Mouse (Mus musculus) liver (tissue): ENCODE measurements around the gene Ostn.
"Not testable (repeated sequence)": the region's sequence is repeated elsewhere in the genome, so short reads cannot be mapped to it uniquely, and the experiment has no call there.

Experiments used
- DNase-seq: peaks from one replicate; pipeline ENCODE4 v3.0.0-alpha.2; 2020; ENCODE audit warnings: mixed read lengths

Ostn gene

DNA sequence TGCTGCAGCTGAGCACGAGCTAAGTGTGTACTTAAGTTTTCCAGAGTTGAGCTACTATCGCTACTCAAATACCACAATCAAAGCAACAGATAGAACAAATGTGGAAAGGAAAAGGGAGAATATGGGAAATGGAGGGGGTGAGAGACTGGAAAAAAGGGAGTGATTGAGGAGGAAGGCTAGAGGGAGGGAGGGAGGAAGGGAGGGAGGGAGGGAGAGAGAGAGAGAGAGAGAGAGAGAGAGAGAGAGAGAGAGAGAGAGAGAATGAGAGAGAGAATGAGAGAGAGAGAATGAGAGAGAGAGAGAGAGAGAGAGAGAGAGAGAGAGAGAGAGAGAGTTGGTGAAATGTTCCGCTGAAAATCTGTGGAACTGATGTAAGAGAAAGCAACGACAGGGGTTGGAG lies at the start of gene Ostn:
TSS of gene Ostn (plus strand) at position 301 of the 400 bp plus-strand sequence.
- DNase-seq = not testable (repeated sequence)

DNA sequence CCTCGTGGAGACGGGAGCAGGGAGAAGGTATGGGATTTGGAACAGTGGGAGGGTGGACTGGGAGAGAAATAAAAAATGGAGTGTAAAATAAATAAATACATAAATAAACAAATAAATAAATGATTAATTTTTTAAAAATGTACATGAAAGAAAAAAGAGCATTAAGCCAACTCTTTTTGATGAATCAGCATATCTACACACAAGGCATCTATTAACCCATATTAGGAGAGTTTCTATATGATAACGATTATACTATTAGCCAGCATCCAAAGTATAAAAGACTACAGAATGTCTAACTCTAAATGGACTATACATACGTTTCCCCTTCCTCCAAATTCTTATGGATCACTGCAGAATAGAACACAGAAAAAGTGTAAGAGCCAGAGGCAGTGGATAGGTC lies 38.5 kb upstream of the Ostn start:
- DNase-seq = no peak

DNA sequence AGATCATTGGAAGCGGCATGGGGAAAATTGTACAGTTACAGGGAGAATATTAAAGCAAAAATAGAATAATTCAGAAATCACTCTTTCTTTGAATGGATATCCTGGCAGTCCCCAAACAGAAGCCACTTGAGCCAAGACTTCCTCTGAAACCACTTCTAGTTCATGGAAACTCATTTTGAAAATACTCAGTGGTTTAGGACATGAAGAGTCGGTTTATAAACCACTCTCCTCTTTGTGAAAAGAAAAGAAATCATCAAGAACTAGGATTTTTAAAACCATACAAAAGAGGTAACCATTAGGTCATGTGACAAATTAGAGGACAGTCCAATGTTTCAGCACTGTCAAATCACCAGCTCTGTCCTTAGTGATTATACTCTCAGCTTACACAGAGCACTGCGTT lies 19.9 kb upstream of the Ostn start:
- no peak for DNase-seq

DNA sequence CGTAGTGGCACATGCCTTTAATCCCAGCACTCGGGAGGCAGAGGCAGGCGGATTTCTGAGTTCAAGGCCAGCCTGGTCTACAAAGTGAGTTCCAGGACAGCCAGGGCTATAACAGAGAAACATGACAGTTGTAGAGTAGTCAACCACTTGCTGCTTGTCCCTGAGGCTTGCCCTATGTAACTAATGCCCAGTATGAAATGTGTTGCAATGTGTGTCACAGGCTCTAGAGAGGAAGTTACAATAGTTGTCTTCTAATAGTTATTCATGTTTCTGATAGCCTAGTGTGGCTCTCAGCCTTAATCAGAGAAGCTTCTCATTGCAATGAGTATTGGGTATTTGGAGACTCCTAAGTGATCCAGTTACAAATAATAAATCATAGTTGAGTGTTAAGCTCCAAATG lies 10.8 kb upstream of the Ostn start:
- no peak for DNase-seq

DNA sequence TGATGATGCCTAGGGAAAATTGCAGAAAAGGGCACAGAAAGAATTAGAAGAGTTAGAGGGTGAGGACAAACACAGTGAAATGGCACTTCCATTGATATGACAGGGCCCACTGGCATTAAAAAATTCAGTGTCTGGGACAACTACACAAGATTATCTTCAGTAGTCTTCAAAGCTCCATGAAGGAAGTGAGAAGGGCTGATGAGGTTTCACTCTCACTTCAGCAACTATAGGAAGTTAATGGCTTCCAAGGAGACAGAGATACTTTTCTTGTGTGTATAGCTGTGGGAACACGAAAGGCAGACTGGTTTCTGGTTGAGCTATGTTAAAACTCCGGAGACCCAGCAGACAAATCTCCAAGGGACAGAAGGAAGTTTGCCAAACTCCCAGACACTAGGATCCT lies 10.4 kb upstream of the Ostn start:
- DNase-seq = no peak

DNA sequence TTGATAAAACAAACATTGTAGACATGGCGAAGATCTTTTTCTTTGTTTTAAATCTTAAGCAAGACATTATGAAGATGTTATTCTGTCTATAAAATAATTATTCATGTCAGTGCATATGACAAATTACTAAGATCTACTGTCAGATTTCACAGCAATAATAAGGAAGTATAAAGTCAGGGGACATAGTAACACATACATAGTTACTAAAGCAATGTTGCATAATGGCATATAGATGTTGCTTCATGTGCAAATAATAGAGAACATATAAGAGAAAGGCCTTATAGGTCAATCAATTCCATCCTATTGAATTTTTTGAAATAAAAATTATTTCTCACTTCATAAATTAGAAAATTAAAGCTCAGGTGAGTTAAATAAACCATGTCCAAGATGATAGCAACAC lies 11.8 kb downstream of the Ostn start:
- no peak for DNase-seq

DNA sequence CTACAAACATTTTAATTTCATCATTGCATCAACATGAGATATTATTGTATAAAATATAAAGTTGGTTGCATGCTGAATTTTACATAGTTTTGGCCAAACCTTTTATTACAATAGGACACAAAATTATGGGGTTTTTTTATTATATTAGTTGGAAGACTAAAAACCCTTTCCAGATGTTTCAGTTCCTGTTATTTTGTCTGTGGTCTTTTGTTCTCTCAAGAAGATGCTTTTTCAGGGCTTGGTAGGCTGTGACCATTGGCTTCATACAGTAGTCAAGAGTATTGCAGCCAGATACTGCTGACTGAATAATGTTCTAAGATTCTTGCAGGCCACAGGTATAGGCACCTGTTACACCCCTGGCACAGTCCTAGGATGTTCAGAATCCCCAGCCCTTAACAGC lies 14.8 kb downstream of the Ostn start:
- no peak for DNase-seq

DNA sequence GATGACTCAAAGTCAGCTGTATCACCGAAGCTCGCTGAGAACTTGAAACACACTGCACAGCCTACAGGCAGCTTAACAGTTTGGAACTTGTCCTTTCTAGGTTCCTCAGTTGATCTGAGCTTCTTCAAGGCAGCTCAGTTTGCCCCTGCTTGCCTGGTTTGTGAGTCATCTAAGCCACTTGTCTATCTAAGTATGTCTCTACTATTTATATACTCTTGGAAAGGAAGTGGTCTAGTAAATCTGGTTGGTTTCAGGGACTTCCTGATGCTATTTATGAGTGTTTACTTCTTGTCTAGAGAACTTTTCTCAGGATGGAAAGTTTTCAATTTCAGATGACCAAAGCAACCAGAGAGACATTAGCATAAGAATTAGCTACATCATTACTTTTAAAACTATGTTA lies 19.2 kb downstream of the Ostn start:
- DNase-seq = no peak

DNA sequence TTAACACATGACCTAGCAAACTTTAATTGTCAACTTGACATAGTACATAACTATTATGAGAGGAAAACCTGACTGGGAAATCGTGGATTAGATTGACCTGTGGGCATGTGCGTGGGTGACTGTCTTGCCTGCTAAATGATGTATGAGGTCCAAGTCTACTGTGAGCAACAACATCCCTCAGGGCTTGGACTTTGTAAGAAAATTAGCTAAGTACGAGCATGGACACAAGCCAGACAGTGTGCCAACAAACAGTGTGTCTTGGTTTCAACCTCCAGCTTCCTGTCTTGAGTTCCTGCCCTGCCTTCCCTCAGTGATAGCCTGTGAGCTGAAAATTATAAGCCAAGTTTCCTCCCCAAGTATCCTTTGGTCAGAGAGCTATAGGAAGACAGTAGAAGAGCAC lies 40.2 kb downstream of the Ostn start:
- no peak for DNase-seq

DNA sequence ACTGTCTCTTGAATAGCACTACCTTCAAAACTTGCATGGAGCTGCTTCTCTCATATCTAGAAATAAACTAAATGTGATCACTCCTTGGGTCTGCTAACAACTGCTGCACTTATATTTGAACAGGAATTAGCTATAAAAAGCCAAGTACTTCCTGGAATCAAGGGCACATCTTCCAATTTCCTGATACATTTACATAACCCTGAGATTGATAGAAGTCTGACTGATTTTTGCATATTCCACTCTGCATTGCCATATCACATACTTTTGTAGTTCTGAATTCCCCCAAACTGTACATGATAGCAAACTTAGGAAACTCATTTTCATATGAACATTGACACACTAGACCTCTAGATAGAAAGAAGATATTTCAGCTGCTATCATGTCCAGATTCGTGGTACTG lies 41.1 kb downstream of the Ostn start:
- DNase-seq = no peak

DNA sequence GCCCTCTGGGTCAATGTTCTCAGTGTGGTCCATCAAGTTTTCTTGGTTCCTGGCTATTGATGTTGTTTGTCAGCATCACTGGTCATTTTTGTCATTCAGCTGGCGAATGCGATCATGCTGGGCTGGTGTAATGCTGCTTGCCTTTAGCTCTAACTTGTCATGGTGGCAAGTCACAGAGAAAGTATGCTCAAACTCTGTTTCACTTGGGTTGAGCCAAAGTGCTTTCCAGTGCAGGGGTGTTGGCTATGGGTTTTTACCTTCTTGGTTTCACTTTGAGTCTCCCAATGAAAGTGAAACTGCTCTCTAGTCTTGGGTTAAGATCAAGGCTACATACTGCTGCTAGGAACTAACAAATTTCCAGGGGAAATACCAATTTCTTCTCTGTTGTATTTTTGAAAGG lies 41.9 kb downstream of the Ostn start:
- no peak for DNase-seq

DNA sequence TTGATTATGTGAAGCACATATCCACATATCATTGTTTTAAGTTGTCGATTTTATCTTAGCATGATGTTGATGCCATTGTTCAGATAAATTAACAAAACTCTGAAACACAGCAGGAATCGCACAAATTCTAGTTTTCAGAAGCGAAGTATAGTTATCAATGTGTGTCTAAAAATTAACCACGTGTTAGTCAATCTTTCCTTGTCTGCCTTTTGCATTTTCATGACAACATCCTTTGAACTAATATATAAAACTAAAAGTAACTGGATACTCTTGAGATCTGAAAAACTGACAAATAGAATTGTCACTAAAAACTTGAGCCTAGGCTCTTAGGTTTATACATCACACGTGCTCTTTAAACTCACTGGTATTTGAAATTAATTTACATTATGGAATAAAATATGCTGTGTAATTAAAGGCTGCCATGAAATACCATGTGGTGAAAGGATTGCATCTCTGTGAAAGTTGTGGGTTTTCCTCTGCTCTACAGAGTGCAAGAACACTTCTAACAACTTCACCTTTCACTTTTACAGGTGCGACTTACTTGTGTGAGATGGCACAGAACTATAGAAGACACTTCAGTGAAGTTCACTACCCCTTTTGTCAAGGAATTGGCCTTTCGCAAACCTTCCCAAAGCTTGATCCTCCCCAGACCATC lies 42.7 kb downstream of the Ostn start:
- DNase-seq = no peak

DNA sequence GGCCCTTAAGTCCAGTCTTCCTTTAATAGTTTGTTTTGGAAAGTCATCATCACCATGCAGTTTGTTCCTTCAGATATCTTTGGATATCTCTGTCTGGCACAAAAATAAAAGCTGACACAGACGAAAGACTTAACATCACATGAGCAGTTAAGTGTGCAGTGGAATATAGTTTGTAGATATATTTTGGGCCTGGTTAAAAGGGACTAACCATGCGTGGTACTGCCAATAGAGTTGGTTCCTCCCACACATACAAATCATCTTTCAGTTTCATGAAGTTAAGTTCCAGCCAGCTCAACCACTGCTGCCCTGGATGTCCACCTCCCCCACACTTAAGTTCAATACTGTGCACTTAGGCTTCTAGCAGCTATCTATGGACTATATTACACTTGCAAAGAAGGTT lies 47.2 kb downstream of the Ostn start:
- DNase-seq = no peak

DNA sequence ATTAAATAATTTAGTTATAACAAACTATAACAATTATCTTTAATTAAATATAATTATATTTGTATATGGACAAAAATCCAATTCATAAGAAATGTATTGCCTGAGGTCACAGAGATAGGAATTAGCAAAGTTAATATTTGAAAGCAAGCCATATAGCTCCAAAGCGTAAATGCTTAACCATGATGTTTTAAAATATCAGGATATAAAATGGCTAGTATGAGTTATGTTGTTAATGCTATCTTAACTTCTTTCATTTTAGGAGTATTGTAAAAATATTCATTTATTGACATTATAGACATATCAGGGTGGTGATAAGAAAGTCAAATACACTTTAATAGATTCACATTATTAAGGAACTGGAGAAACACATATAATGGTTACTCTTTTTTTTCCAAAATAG lies 52.8 kb downstream of the Ostn start:
- no peak for DNase-seq

DNA sequence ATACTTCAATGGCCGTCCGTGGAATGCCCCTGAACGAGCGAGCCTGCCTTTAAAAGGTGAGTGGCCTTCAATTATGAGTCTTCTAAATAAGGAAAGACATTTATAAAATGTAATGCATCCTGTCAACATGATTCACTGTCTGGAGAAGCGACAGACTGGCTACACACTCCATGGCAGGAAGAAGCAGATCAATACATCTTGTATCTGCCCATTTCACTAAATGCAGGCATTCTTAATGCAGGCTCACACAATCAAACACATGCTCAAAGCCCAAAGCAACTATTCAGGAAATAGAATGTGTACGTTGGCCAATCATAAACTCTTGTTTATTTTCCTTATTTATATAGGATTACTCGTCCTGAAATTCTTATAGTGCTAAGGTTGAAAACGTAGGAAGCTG lies 62.9 kb downstream of the Ostn start, which contains the start of gene Uts2b:
TSS of gene Uts2b (minus strand) at position 49 of the 400 bp plus-strand sequence.
- DNase-seq = no peak

DNA sequence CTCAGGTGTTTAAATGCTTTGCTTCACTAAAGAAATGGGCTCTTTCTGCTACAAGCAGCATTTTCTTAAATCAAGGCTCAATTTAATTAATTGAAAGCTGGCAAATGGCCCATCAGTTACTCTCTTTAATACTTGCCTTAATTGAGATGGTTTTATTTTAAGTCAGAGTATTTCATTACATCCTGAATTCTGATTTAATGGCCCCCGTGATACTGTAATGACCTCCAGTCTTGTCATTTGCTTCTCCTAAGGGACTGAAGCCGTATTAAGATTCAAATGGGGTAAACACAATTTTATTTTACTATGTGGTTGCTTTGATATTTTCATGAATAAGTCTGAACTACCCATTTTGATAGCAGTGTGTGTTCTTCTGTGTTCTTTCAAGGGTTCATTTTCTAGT lies 63.4 kb downstream of the Ostn start:
- DNase-seq = no peak

DNA sequence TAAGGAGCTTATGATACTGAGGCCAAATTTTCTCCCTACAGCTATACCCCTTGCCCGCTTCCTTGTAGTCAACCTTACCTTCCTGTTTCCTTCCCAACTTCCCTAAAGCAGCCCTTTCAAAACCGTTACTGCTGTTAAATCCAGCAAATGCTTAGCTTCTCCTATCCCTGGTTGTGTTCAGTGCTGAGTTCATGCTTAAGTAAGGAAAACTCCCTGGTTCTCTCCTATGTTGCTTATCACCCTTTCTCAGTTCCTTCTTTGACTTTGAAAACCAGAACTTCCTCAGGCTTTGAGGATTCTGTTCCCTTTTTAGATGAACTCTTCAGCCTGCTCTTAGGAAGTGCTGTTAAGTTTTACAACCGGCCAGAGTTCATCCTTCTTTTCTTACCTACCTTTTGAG lies 66.8 kb downstream of the Ostn start:
- no peak for DNase-seq

DNA sequence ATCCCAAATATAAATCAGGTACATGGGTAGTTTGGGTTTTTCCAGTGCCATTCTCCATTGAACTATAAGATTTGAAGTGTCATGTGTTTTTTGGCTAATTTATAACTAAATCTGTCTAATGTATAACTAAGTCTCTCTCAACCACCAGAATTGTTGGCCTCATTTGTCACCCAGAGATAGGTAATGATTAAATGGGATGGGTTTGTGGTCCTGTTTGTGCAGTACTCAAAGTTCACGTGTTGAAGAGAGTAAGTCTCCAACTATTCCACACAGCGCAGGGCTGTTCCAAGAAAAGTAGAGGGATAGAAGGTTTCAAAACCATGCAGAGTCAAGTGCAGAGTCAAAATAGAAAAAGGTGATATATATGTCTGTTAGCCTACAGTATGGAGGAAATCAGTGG lies 68.0 kb downstream of the Ostn start:
- DNase-seq = no peak

DNA sequence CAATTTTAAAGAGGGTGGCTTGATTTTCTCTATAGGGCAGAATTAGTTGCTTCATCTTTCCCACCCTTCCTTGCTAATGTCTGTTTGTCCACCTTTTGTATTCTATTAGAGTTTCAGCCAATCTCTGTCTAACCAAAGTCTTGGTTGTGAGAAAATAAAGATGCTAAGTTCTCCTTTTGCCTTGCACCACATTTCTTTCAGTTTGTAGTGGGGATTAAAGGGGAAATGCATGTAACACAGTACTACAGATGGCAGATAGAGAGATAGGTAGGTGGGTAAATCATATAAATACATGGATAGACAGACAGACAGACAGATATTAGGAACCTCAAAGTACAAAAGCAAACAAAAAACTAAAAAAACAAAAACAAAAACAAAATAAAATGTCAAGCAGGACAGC lies 69.3 kb downstream of the Ostn start:
- DNase-seq = no peak

DNA sequence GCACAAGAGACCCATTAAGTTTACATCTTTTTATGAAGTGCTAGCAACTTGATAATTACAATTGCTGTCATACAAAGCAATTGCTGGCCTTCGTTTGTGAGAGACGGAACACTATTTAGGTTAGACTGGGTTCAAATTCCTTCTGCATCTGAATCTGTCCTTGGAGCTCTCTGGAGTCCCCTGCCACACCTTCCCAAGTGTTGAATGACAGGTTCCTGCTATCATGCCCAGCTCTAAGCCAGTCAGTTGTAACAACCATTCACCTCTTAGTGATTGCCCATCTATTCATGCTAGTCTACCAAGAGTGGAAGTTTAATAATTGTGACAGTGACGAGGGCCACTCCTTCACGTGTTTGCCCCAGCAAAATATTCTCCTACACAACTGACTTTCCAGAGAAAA lies 74.9 kb downstream of the Ostn start:
- DNase-seq = no peak

DNA sequence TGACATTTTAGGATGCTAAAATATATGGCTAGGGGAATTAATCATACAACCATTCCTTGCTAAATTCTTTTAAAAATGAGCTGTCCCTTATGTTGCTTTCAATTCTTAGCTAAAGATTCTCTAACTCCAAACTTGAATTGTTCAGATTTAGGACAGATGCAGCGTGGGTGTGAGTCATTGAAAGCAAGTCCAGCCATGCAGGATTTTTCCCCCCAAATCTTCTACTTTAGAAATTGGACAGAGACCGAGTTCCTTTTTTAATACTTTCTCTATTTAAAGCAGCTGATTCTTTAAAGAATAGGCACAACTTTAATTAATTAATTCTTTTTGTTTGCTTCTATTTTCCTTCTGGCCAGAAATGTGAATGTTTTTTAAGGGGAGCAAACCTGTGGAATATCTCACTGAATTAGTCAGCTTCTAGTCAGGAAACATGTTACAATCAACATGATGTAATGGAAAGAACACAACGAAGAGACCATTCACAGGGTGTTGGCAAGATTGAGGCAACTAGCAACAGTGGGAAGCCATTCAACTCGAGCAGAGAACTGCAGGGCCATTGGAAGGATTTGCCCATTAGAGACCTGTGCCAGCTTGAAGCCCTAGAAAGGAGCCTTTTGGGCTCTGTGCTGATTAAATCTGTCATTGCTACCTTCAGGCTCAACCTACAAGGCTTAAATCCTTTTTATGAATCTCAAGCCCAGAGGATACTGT lies 77.8 kb downstream of the Ostn start:
- DNase-seq = no peak

DNA sequence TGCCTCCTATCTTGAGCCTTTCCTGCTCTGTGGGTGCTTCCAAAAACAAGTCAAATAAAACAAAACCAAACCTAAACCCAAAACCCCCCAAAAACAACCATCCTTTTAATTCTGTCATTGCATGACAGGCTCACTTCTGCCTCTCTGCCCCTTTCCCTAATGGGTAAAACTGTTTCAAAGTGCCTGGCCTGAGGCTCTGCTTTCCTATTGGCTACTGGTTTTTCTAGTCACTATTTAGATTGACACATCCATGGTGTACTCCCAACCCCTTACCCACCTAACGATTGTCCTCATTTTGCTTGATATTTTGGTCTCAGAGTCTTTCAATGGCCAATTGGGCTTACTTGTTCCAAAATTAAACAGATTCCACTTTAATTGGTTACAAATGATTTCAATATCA lies 78.4 kb downstream of the Ostn start:
- no peak for DNase-seq

DNA sequence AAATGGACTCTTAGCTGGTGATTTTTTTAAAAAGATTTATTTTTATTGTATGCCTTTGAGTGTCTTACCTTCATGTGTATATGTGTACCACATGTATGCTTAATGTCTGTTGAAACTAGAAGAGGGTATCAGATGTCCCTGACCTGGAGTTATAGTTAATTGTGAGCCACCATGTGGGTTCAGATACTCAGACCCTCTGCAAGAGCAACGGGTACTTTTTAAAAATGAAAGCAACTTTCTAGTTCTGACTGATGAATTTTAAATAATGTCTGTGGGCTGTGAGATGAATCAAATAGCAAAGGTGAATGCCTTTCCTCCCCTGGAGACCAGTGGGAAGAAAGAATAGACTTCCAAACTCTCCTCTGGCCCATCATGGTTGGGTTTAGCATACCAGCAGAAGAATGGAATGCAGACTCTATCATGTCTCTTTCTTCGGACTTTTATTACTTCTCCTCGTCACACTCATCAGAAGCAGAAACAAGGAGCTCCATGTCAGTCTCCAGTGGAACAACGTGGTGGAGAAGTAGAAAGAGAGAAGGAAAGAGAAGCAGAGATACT lies 79.6 kb downstream of the Ostn start:
- DNase-seq = no peak
